Mouse (Mus musculus): ENCODE results near the gene Ccdc187.

DNA sequence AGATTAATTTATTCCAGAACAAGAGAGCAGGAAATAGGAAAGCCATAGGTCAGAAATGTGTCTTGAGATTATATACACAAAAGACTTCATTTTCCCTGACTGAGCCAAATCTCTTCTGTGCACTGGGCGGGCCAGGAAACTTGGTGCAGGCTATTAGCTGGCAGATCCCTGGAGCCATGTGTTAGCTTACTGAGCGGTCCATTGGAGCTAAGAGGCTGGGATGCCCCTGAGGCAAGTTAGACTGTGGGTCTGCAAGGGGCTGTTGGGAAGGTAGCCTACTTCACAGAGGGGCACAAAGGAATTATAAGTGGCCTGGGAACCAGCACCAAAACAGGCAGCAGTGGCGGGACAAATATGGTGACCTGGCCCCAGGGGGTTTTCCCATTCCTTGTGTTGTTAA is 53.5 kb downstream of the Ccdc187 start:
- no peak for TF ChIP-seq POLR2A (IDR thresholded peaks at IDR 0.05; ENCODE audit: insufficient read length, low read depth)
- no peak for TF ChIP-seq POLR2AphosphoS2 (IDR thresholded peaks at IDR 0.05; ENCODE audit: insufficient read length, low read depth)
- TF ChIP-seq REST (IDR thresholded peaks at IDR 0.05; ENCODE audit: insufficient read depth, insufficient read length) = no peak
- no peak for TF ChIP-seq TCF12 (IDR thresholded peaks at IDR 0.05; ENCODE audit: insufficient read depth, poor library complexity, severe bottlenecking)
- TF ChIP-seq MAX (IDR thresholded peaks at IDR 0.05; ENCODE audit: low read depth) = no peak
- no peak for TF ChIP-seq USF1 (IDR thresholded peaks at IDR 0.05; ENCODE audit: low read depth)
- no peak for TF ChIP-seq TCF3 (IDR thresholded peaks at IDR 0.05; ENCODE audit: insufficient read length, low read depth)
- no peak for TF ChIP-seq E2F4 (IDR thresholded peaks at IDR 0.05; ENCODE audit: insufficient read depth)
